Mouse (Mus musculus): Measurements from ENCODE around the gene Hist1h3i.
"Not testable (repeated sequence)": the region's sequence is repeated elsewhere in the genome, so short reads cannot be mapped to it uniquely, and the experiment has no call there.

DNA sequence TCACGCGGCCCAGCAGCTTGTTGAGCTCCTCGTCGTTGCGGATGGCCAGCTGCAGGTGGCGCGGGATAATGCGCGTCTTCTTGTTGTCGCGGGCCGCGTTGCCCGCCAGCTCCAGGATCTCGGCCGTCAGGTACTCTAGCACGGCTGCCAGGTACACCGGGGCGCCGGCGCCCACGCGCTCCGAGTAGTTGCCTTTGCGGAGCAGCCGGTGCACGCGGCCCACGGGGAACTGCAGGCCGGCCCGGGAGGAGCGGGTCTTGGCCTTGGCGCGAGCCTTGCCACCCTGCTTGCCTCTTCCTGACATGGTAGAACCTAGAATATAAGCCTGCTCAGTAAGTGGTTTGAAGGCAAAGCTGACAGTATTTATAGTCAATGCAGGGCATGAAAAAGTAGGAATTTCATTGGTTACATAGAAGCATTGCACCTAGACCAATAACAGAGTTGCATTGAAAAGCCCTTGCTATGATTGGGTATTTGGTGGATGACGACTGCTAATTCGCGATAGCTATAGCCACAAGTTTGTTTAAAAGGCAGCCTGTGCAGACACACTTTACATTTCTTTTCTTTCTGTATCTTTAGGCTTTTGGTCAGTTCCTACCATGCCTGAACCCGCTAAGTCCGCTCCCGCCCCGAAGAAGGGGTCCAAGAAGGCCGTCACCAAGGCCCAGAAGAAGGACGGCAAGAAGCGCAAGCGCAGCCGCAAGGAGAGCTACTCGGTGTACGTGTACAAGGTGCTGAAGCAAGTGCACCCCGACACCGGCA is 29.5 kb downstream of the Hist1h3i start, which contains the start of the genes Hist1h2ak and Hist1h2bn:
- TF ChIP-seq POLR2A (IDR thresholded peaks at IDR 0.05; ENCODE audit: borderline replicate concordance, insufficient read depth, low read length): 0 out of 2 replicates have a peak, but pooled peaks have one; percentile 39
- not testable (repeated sequence) for TF ChIP-seq CTCF (IDR thresholded peaks at IDR 0.05; ENCODE audit: borderline replicate concordance, insufficient read depth, low read depth, low read length)

All from cerebellum, adult 2 months (tissue).